In the genomic region with DNA sequence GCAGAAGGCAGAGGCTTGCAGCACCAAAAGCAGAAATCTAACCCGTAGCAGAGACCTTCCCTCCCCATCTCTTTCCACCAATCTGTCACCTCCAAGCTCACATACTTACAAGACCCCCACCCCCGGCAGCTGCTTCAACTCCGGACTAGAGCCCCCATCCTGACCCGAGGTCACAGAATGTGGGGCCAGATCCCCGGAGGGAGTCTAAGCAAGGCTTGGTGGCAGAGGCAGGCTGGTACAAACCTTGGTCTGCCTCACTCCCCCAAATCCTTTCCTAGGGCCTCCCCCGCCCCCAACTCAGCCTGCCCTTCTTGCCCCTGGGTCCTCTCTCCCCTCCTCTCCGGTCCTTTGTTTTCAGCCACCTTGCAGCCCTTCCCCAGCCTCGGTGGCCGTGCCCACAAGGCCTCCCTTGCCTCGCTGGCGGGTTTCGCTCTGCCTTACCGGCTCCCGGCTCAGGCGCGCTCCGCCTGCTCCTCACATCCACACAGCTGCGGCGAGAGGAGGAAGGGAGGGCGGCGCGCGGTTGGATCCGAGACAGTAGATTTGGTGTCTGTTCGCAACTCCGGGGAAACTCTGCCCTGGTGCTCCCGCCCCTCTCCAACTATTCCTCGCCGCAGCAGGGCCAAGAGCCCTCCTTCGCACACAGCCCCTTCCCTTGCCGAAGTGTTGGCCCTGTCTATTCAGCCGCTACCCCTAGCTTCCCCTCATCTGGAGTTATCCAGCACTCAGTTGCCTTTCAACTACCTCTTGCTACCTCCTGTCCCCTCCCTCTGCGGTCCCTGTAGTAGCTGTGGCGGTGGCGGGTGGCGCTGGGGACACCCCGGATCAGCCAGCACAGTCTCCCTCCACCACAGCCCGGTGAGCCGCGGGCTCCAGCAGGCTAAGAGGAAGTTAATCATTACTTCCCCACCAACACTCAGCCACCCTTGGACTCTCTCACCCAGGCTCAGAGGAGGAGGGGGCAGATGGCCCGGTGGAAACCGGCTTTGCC, we compare ENCODE assay signal across 9 mouse cellular contexts. TPM values are rescaled to one million over a fixed set of nuclear protein-coding genes. Genes with fewer than 3 reads are reported as not detected.
DNase-seq lines count a peak whose midpoint lies in the region; ATAC-seq lines count a peak whose summit lies in the region.
"Had no signal": no experiment of that assay in that cellular context is flagged by ENCODE, and none has a peak within 500 bp of the region (broad histone marks: within the 10 kb centered on the region; RNA-seq: fewer than 3 reads in every experiment).

No protein-coding gene starts in this region.

- peaks cover 2 to 12% of the 10 kb centered on the region in 2 experiments; a peak in 3 of 4 replicates for H3K4me1 ChIP-seq in heart, embryonic 14.5 days (ENCODE audit: control insufficient read depth in 2 of 2, insufficient read depth in 2 of 2, low read length in 2 of 2)
- H3K4me1 ChIP-seq in neural tube, embryonic 12.5 days, result peaks cover 27% of the 10 kb centered on the region

- under 1% methylated on average over 42 of the region's 42 CpGs for WGBS in heart, embryonic 14.5 days
- WGBS in neural tube, embryonic 12.5 days, result under 1% methylated on average over 42 of the region's 42 CpGs

- H3K4me2 ChIP-seq in heart, embryonic 14.5 days (ENCODE audit: low read length), result peak overlapping the region; percentile 37
- H3K4me2 ChIP-seq in neural tube, embryonic 12.5 days (replicated peaks), result peak overlapping the region; percentile 53

- DNase-seq in thymus, postnatal 4 days, result peak; percentile 26
- no peak for DNase-seq in thymus, postnatal 25 days
- DNase-seq in kidney, postnatal 25 days, result peak; percentile 84 to 96
- DNase-seq in gastrocnemius, postnatal 4 days (ENCODE audit: low spot score in 2 of 2), result no peak
- no peak for DNase-seq in adrenal gland, adult (ENCODE audit: inconsistent age in 2 of 2, low spot score in 1 of 2)
- no peak for DNase-seq in layer of hippocampus, postnatal 14 days (ENCODE audit: low spot score in 2 of 2)

- no peak for ATAC-seq in heart, embryonic 14.5 days (ENCODE audit: insufficient number of reproducible peaks, insufficient read depth, low FRiP score, low read depth)
- ATAC-seq in neural tube, embryonic 12.5 days (ENCODE audit: low FRiP score, low read depth), result 0 out of 2 replicates have a peak, but pooled peaks have one; percentile 6

- H3K27ac ChIP-seq in heart, embryonic 14.5 days (replicated peaks in 1 of 2; ENCODE audit: control insufficient read depth in 1 of 2, insufficient read depth in 1 of 2, low read depth in 2 of 2, low read length in 2 of 2), result no peak overlapping the region
- peak overlapping the region; percentile 75 for H3K27ac ChIP-seq in neural tube, embryonic 12.5 days

- H3K9me3 ChIP-seq in heart, embryonic 14.5 days (ENCODE audit: control insufficient read depth, low read length), result no peaks in the 10 kb centered on the region
- H3K9me3 ChIP-seq in neural tube, embryonic 12.5 days, result no peaks in the 10 kb centered on the region

- peak overlapping the region in 1 of 2 experiments; percentile 17; a peak in 1 of 4 replicates for H3K4me3 ChIP-seq in heart, embryonic 14.5 days (ENCODE audit: control insufficient read depth in 1 of 2, insufficient read depth in 1 of 2, low read depth in 1 of 2, low read length in 2 of 2)
- H3K4me3 ChIP-seq in neural tube, embryonic 12.5 days, result peak overlapping the region; percentile 26

- H3K9ac ChIP-seq in heart, embryonic 14.5 days (ENCODE audit: low read length), result no peak overlapping the region
- H3K9ac ChIP-seq in neural tube, embryonic 12.5 days, result peak overlapping the region; percentile 51

- H3K36me3 ChIP-seq in heart, embryonic 14.5 days (ENCODE audit: control insufficient read depth, insufficient read depth, low read length), result no peaks in the 10 kb centered on the region
- H3K36me3 ChIP-seq in neural tube, embryonic 12.5 days, result no peaks in the 10 kb centered on the region

- peaks cover 99% of the 10 kb centered on the region for H3K27me3 ChIP-seq in heart, embryonic 14.5 days (ENCODE audit: control insufficient read depth, insufficient read depth, low read length)
- H3K27me3 ChIP-seq in neural tube, embryonic 12.5 days (replicated peaks), result peaks cover 96% of the 10 kb centered on the region

RNA-seq across cellular contexts. Expression of a gene that starts 5.5 kb away (rescaled TPM):
- not detected in 2 replicates for polyA plus RNA-seq in heart, embryonic 14.5 days (2014; fragmentation: Nextera tagmentation; extraction: Ambion mirVana)
- polyA plus RNA-seq in neural tube, embryonic 12.5 days (2016; fragmentation: Nextera tagmentation; extraction: Ambion mirVana), result 21.9 and 23.3 TPM in 2 replicates
- not detected for total RNA-seq in gastrocnemius, postnatal 4 days (2021)
- under 1 TPM; 0.24 to 0.28 TPM for total RNA-seq in layer of hippocampus, postnatal 14 days (2021)
- polyA plus RNA-seq: spleen, adult 2 months had no signal

Comparison
In these comparisons a context has a peak if more than half of its experiments do, and no peak if none do; other contexts are left out.
1. DNase-seq: peak in thymus, postnatal 4 days (single experiment) and kidney, postnatal 25 days (2 of 2); none in thymus, postnatal 25 days (single experiment), gastrocnemius, postnatal 4 days (0 of 2), adrenal gland, adult (0 of 2) and layer of hippocampus, postnatal 14 days (0 of 2).